Mouse (Mus musculus) spleen, adult 2 months (tissue): ENCODE results near the gene Gm20388. TPM values are rescaled to one million over a fixed set of nuclear protein-coding genes. Genes with fewer than 3 reads are reported as not detected.
A peak's percentile ranks its signal among the peaks of the same experiment; 100 is the strongest.

Source experiments
- DNase-seq, 2 experiments: peaks; one replicate each; pipeline versions ENCODE4 v3.0.0 to v3.0.0-alpha.2; 2012 to 2021; ENCODE audit warnings: low spot score in 2 of 2, low read depth in 1 of 2
- H3K27ac ChIP-seq: fragments of 200-500 bp; 2 replicates; pipeline ENCODE4 v1.5.1; 2012; ENCODE audit warnings: low read length, inconsistent platforms; ENCODE audit not compliant: insufficient read depth
- H3K27me3 ChIP-seq: fragments of 200-500 bp; 2 replicates; pipeline ENCODE4 v1.6.1; 2012; ENCODE audit warnings: mild to moderate bottlenecking, moderate library complexity, low read length, inconsistent platforms; ENCODE audit not compliant: control insufficient read depth, insufficient read depth
- H3K36me3 ChIP-seq: fragments of 200-500 bp; 2 replicates; pipeline ENCODE4 v1.6.1; 2012; ENCODE audit warnings: mild to moderate bottlenecking, low read length, inconsistent platforms; ENCODE audit not compliant: control insufficient read depth, insufficient read depth
- H3K4me1 ChIP-seq: fragments of 200-500 bp; 2 replicates; pipeline ENCODE4 v1.6.1; 2011; ENCODE audit warnings: inconsistent platforms; ENCODE audit not compliant: control insufficient read depth, insufficient read depth, insufficient read length
- H3K4me3 ChIP-seq: fragments of 200-500 bp; 2 replicates; pipeline ENCODE4 v1.5.1; 2011; ENCODE audit warnings: mild to moderate bottlenecking, inconsistent platforms; ENCODE audit not compliant: insufficient read depth, insufficient read length; ENCODE audit errors: extremely low read depth
- CTCF ChIP-seq: fragments of 200-500 bp; IDR thresholded peaks from 2 replicates; pipeline ENCODE4 v1.5.1; 2011; ENCODE audit warnings: mild to moderate bottlenecking, inconsistent platforms; ENCODE audit not compliant: insufficient read depth, insufficient read length, insufficient replicate concordance; ENCODE audit errors: extremely low read depth
- POLR2A ChIP-seq: fragments of 200-500 bp; IDR thresholded peaks from 2 replicates; pipeline ENCODE4 v1.6.1; 2011; ENCODE audit warnings: low read depth, low read length, inconsistent platforms
- WGBS: fragments of 180-500 bp; shearing (Covaris S2); methylation state at CpG from one replicate; pipeline ENCODE4 v1.1.7; 2018; 5-methylcytosine and 5-hydroxymethylcytosine counted together
- polyA plus RNA-seq: library from polyadenylated mRNA; depleted of rRNA; stranded (reverse); fragments of >200 nt; gene quantifications from 2 replicates; pipeline ENCODE4 v1.2.3, GENCODE M21; 2012

Gm20388 gene
- polyA plus RNA-seq, 1 experiment: 26.1 TPM

DNA sequence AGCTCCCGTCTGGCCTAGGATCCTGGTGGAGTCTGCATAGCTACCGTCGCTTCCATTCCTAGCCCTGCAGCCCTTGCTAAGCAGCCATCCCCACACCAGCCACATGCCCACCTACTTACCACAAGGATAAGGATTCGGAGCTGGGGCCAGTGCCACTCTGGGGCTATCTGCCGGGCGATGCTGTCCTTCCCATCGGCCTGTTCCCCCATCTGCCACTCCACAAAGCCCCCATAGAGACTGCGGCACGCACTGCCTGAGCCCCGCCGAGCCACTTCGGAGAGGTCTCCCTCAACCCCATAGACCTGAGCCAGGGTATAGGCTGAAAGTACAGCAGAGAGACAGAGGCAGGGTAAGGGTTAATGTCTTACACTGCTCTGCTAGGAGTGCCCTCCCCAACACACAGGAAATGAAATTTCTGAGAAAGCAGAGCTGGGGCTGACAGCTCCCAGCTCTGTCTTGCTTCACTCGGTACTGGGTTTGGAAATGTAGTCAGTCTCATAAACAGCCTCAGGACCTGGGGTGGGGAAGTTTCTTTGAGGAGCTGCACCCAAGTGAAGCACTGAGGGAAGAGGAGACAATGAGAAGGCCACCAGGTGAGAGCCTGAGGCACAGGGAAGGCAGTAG lies 2527.2 kb downstream of the Gm20388 start:
- Histone ChIP-seq H3K27me3 (no peaks in the 10 kb centered on the region), H3K4me1 (peaks cover 24% of the 10 kb centered on the region), H3K27ac (peak overlapping the region; percentile 89), H3K36me3 (no peaks in the 10 kb centered on the region; the same call in 1 of the 2 replicates), H3K4me3 (peak overlapping the region; percentile 56)
- no peak for DNase-seq
- TF ChIP-seq CTCF (no peak), POLR2A (no peak)
- WGBS: 63% methylated on average over 13 of the region's 13 CpGs

DNA sequence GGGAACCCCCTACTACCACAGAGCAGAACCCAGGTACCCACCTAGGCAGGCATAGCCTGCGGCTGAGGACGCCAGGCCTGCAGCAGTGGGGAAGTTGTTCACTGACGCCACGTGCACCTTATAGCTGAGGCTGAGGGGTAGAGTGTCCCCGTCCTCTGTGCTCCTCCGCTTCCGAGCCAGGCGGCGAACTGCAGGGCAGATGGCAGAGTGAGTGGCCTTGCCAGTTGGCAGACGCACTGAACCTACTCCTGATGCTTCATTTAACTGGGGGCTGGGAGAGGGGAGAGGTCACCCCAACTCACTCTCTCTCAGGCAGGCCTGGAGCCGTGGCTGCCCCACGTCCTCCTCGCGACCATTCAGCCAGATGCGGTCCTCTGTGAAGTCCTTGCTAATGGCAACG lies 2528.7 kb downstream of the Gm20388 start:
- WGBS: 92% methylated on average over 16 of the region's 16 CpGs
- Histone ChIP-seq H3K27ac (no peak overlapping the region), H3K4me1 (peaks cover 21% of the 10 kb centered on the region), H3K27me3 (no peaks in the 10 kb centered on the region), H3K36me3 (no peaks in the 10 kb centered on the region; the same call in 1 of the 2 replicates), H3K4me3 (no peak overlapping the region)
- no peak for DNase-seq
- TF ChIP-seq CTCF (no peak), POLR2A (no peak)

DNA sequence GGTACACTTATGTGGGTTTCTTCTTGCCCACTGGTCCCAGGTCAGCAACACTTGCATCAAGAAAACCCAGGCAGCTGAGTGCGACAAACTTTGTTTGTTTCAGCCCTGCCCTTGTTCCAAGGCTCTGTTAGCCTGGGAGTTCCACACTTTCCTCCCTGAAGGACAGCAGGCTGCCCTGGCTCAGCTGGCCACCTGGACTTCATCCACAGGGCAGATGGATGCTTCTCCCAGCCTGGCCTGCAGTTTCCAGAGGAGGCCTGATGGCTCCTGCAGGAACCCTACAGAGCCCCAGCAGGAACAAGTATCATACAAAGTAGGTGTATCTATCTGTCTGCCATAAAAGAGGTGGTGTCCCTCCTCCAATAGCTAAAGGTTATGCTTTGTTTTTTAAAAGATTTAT lies 2530.7 kb downstream of the Gm20388 start:
- DNase-seq: no peak
- Histone ChIP-seq H3K4me3 (no peak overlapping the region), H3K27me3 (no peaks in the 10 kb centered on the region), H3K36me3 (no peaks in the 10 kb centered on the region; the same call in 1 of the 2 replicates), H3K4me1 (peaks cover 23% of the 10 kb centered on the region), H3K27ac (no peak overlapping the region)
- TF ChIP-seq CTCF (no peak), POLR2A (no peak)
- WGBS: 91% methylated on average over 1 of the region's 1 CpGs

DNA sequence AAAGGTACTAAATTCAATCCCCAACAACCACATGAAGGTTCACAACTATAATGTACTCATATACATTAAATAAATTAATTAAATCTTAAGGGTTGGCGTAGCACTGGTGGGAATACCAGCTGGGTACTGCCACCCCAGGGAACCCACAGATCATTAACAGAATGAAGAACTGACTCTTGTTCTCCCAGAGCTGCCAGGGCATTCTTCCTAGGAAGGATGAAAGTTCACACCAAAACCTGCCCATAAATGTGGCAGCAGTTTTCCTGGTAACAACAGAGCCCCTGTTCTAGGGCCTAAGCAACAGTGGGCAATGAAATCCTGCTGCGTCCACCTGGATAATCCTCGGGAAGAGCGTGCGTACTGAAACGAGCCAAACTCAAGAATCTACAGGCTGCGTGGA lies 2531.7 kb downstream of the Gm20388 start:
- Histone ChIP-seq H3K4me3 (peak overlapping the region; percentile 76; the same call in 1 of the 2 replicates), H3K4me1 (peaks cover 17% of the 10 kb centered on the region), H3K27me3 (no peaks in the 10 kb centered on the region), H3K36me3 (no peaks in the 10 kb centered on the region; the same call in 1 of the 2 replicates), H3K27ac (no peak overlapping the region)
- no peak for DNase-seq
- no peak for TF ChIP-seq POLR2A
- no peak for TF ChIP-seq CTCF
- 56% methylated on average over 7 of the region's 7 CpGs for WGBS

DNA sequence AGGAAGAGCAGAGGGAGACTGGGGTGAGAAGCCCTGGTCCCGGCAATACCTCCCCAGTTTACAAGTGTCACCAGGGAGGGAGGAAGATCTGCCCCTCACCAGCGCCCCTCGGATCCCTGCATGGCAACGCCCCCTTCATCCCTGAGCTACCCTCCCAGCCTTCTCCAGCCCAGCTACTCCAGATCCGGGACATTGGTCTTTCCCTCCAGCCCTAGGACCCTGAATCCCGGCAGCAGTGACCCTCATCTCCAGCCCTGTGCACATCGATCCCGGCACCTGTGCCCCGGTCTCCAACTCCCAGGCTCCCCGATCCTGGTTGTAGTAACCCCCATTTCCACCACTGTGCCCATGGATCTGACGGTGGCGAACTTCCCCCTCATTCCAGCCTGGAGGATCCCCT lies 2532.1 kb downstream of the Gm20388 start:
- Histone ChIP-seq H3K36me3 (no peaks in the 10 kb centered on the region; the same call in 1 of the 2 replicates), H3K4me1 (peaks cover 13% of the 10 kb centered on the region), H3K27me3 (no peaks in the 10 kb centered on the region), H3K27ac (no peak overlapping the region), H3K4me3 (peak overlapping the region; percentile 76)
- no peak for DNase-seq
- WGBS: 2% methylated on average over 12 of the region's 12 CpGs
- no peak for TF ChIP-seq POLR2A
- no peak for TF ChIP-seq CTCF

DNA sequence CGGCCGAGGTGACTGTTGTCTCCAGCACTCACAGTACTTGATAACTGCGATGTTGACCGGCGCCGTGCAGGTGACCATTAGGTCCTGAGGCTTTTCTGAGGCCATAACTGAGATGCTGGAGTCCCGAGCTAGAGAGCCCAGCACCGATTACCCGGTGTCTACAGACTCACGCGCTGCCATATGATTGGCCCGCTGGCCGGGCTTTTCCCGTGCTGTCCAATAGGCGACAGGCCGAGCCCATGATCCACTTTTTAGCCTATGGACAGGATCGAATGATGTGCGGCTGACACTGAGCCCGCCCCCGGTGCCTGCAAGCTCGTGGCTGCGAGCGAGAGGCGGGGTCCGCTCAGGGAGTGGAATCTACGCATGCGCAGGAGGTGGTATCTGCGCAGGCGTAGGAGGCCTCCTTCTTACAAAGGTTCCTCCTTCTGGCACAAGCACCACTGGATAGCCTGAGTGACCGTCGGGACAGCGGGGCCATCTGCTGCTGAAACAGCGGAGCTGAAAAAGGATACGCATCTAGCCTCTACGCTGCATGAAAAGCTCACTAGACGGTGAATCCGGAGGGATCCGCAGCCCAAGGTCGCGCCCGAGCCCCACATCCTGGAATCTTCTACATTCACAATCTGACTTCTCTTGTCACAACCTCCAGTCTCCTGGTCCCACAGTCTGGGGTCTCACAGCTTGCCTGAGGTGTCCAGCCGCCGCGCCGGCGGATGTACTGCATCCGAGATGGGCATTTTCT lies 2532.8 kb downstream of the Gm20388 start, which contains the start of gene Mvd:
Gene Mvd (minus strand): TSS at position 161 of the 745 bp plus-strand sequence.
- no peaks in the 10 kb centered on the region for H3K27me3 ChIP-seq
- peak; percentile 97 to 98 for DNase-seq
- H3K27ac ChIP-seq: peak within 1 kb of the TSS; percentile 74
- WGBS: under 1% methylated on average over 47 of the region's 47 CpGs
- H3K36me3 ChIP-seq: no peaks in the 10 kb centered on the region; the same call in 1 of the 2 replicates
- peak within 1 kb of the TSS; percentile 76 for H3K4me3 ChIP-seq
- peaks cover 7% of the 10 kb centered on the region; the same call in 1 of the 2 replicates for H3K4me1 ChIP-seq
- TF ChIP-seq POLR2A (peak; percentile 88; the same call in 1 of the 2 replicates), CTCF (peak; percentile 38; the same call in 1 of the 2 replicates)
